Mouse (Mus musculus) myocyte (in vitro differentiated cells): ENCODE results near the gene Lilra5.
"Not testable (repeated sequence)": the region's sequence is repeated elsewhere in the genome, so short reads cannot be mapped to it uniquely, and the experiment has no call there.

Experiments
- CEBPB ChIP-seq: IDR thresholded peaks from 2 replicates; pipeline ENCODE4 v1.6.1; 2011; ENCODE audit warnings: mild to moderate bottlenecking, moderate library complexity; ENCODE audit not compliant: poor library complexity, insufficient read depth, severe bottlenecking
- MAX ChIP-seq: IDR thresholded peaks from one replicate; pipeline ENCODE4 v1.6.1; 2011; ENCODE audit warnings: low read depth, mild to moderate bottlenecking, control low read depth
- MYOD1 ChIP-seq, 3 experiments: IDR thresholded peaks; one replicate each; pipeline ENCODE4 v1.6.1; 2011; ENCODE audit warnings: control low read depth in 2 of 3, low read depth in 2 of 3, mild to moderate bottlenecking in 2 of 3, moderate library complexity in 1 of 3; ENCODE audit not compliant: insufficient read length in 2 of 3, control insufficient read depth in 1 of 3
- MYOG ChIP-seq, 3 experiments: IDR thresholded peaks; one replicate each; pipeline ENCODE4 v1.6.1; 2011; ENCODE audit warnings: control low read depth in 2 of 3, low read depth in 2 of 3, mild to moderate bottlenecking in 2 of 3; ENCODE audit not compliant: insufficient read length in 2 of 3, control insufficient read depth in 1 of 3, insufficient read depth in 1 of 3
- POLR2A ChIP-seq: IDR thresholded peaks from one replicate; pipeline ENCODE4 v1.6.1; 2011; ENCODE audit warnings: low read depth, mild to moderate bottlenecking, control low read depth, moderate library complexity; ENCODE audit not compliant: insufficient read length
- POLR2AphosphoS2 ChIP-seq: IDR thresholded peaks from one replicate; pipeline ENCODE4 v1.6.1; 2011; ENCODE audit warnings: low read depth, control low read depth; ENCODE audit not compliant: insufficient read length
- REST ChIP-seq: IDR thresholded peaks from one replicate; pipeline ENCODE4 v1.6.1; 2011; ENCODE audit warnings: mild to moderate bottlenecking, control low read depth, moderate library complexity; ENCODE audit not compliant: insufficient read depth, insufficient read length
- TCF12 ChIP-seq: IDR thresholded peaks from one replicate; pipeline ENCODE4 v1.6.1; 2011; ENCODE audit warnings: mild to moderate bottlenecking, control low read depth; ENCODE audit not compliant: poor library complexity, insufficient read depth, severe bottlenecking
- TCF3 ChIP-seq: IDR thresholded peaks from one replicate; pipeline ENCODE4 v1.6.1; 2011; ENCODE audit warnings: low read depth, control low read depth; ENCODE audit not compliant: insufficient read length
- USF1 ChIP-seq: IDR thresholded peaks from one replicate; pipeline ENCODE4 v1.6.1; 2011; ENCODE audit warnings: low read depth, mild to moderate bottlenecking, control low read depth, moderate library complexity

GRCm38 (mm10) chr7:4272106-4272505 lies 34.6 kb downstream of the Lilra5 start:
- not testable (repeated sequence) for TF ChIP-seq TCF12; MYOD1 (IDR thresholded peaks at IDR 0.05; ENCODE audit: control insufficient read depth in 1 of 3, insufficient read length in 2 of 3, low read depth in 2 of 3); POLR2A; POLR2AphosphoS2; CEBPB; USF1; TCF3; REST; MAX; MYOG (IDR thresholded peaks at IDR 0.05; ENCODE audit: control insufficient read depth in 1 of 3, insufficient read depth in 1 of 3, insufficient read length in 2 of 3, low read depth in 2 of 3)
